ENCODE assay signal across 10 mouse cellular contexts in the genomic region with DNA sequence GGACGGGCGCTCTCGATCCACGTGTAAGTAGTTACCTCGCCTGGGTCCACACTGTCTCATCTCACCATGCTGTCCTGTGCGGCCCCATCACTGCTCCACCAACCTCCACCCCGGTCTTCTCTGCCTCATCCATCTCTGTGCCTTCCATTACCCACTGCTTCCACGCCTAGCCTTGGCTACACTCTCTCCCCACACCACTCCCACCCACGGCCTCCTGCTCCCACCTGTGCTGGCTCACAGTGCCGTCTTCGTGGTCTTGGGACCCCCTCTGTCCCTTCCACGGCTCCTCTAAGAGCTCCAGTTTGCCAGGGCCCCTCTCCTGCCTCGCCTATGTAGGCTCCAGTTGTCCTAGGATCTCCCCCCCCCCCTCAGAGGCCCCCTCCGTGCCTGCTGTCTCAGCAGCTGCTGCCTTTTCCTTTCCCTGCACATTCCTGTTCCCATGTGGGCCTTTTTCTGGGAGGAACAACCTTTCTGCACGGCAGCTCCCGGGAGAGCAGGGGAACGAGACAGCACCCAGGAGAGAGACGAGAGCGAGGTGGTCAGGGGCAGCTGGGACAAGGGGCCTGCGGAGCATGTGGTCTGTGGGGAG. TPM values are rescaled to one million over a fixed set of nuclear protein-coding genes. Genes with fewer than 3 reads are reported as not detected.
DNase-seq lines count a peak whose midpoint lies in the region; ATAC-seq lines count a peak whose summit lies in the region.
"Had no signal": no experiment of that assay in that cellular context is flagged by ENCODE, and none has a peak within 500 bp of the region (broad histone marks: within the 10 kb centered on the region; RNA-seq: fewer than 3 reads in every experiment).

No protein-coding gene starts in this region.

- H3K4me2 ChIP-seq in kidney, embryonic 16.5 days (replicated peaks; ENCODE audit: low read depth, low read length), result peak overlapping the region; percentile 12; the same call in 1 of the 2 replicates
- peak overlapping the region; percentile 25 for H3K4me2 ChIP-seq in forebrain, embryonic 16.5 days (ENCODE audit: low read length)
- peak overlapping the region; percentile 33 for H3K4me2 ChIP-seq in midbrain, embryonic 16.5 days (ENCODE audit: low read length)
- H3K4me2 ChIP-seq: liver, embryonic 15.5 days had no signal

- DNase-seq in cerebellum, adult 11-12 months, result peak; percentile 62
- no peak for DNase-seq in cerebellum, postnatal 14 days
- DNase-seq in kidney, adult 18-20 months, result no peak
- no peak for DNase-seq in retina, postnatal 1 day
- no peak for DNase-seq in liver
- DNase-seq: thymus, postnatal 4 days had no signal

- H3K9me3 ChIP-seq in kidney, embryonic 16.5 days (ENCODE audit: low read length), result no peaks in the 10 kb centered on the region
- no peaks in the 10 kb centered on the region for H3K9me3 ChIP-seq in forebrain, embryonic 16.5 days (ENCODE audit: control insufficient read depth, low read length)
- no peaks in the 10 kb centered on the region for H3K9me3 ChIP-seq in midbrain, embryonic 16.5 days (replicated peaks; ENCODE audit: control insufficient read depth, low read length, poor library complexity, severe bottlenecking)
- H3K9me3 ChIP-seq: liver, embryonic 15.5 days had no signal

- ATAC-seq in kidney, embryonic 16.5 days (ENCODE audit: low FRiP score, low TSS enrichment), result no peak
- ATAC-seq in forebrain, embryonic 16.5 days, result no peak
- ATAC-seq in midbrain, embryonic 16.5 days, result no peak

- H3K4me3 ChIP-seq in kidney, embryonic 16.5 days (ENCODE audit: low read length), result no peak overlapping the region
- H3K4me3 ChIP-seq in forebrain, embryonic 16.5 days (replicated peaks; ENCODE audit: low read length), result no peak overlapping the region
- no peak overlapping the region for H3K4me3 ChIP-seq in midbrain, embryonic 16.5 days (ENCODE audit: low read depth, low read length)
- H3K4me3 ChIP-seq: liver, embryonic 15.5 days had no signal

- H3K4me1 ChIP-seq in kidney, embryonic 16.5 days (ENCODE audit: insufficient read depth, low read length), result peaks cover 59% of the 10 kb centered on the region
- H3K4me1 ChIP-seq in forebrain, embryonic 16.5 days (replicated peaks; ENCODE audit: control insufficient read depth, insufficient read depth, low read length), result peaks cover 41% of the 10 kb centered on the region
- peaks cover 60% of the 10 kb centered on the region for H3K4me1 ChIP-seq in midbrain, embryonic 16.5 days (ENCODE audit: control insufficient read depth, insufficient read depth, low read length)

- 0 out of 2 replicates have a peak overlapping the region, but pooled peaks have one; percentile 48 for H3K9ac ChIP-seq in kidney, embryonic 16.5 days (replicated peaks; ENCODE audit: low read length)
- 0 out of 2 replicates have a peak overlapping the region, but pooled peaks have one; percentile 23 for H3K9ac ChIP-seq in forebrain, embryonic 16.5 days (replicated peaks; ENCODE audit: low read depth, low read length)
- H3K9ac ChIP-seq in midbrain, embryonic 16.5 days (ENCODE audit: low read depth, low read length), result peak overlapping the region; percentile 37; the same call in 1 of the 2 replicates
- H3K9ac ChIP-seq: liver, embryonic 15.5 days had no signal

- no peak overlapping the region for H3K27ac ChIP-seq in kidney, embryonic 16.5 days (ENCODE audit: low read length)
- H3K27ac ChIP-seq in forebrain, embryonic 16.5 days (ENCODE audit: low read length), result no peak overlapping the region
- no peak overlapping the region for H3K27ac ChIP-seq in midbrain, embryonic 16.5 days (ENCODE audit: low read length)
- H3K27ac ChIP-seq: liver, embryonic 15.5 days had no signal

- H3K36me3 ChIP-seq in kidney, embryonic 16.5 days (ENCODE audit: insufficient read depth, low read length), result no peaks in the 10 kb centered on the region
- H3K36me3 ChIP-seq in forebrain, embryonic 16.5 days (ENCODE audit: control insufficient read depth, insufficient read depth), result no peaks in the 10 kb centered on the region
- H3K36me3 ChIP-seq in midbrain, embryonic 16.5 days (ENCODE audit: control insufficient read depth, insufficient read depth, low read length), result no peaks in the 10 kb centered on the region
- H3K36me3 ChIP-seq: liver, embryonic 15.5 days had no signal

- 66% methylated on average over 20 of the region's 20 CpGs for WGBS in kidney, embryonic 16.5 days
- WGBS in forebrain, embryonic 16.5 days, result 75% methylated on average over 20 of the region's 20 CpGs
- WGBS in midbrain, embryonic 16.5 days, result 68% methylated on average over 20 of the region's 20 CpGs

- H3K27me3 ChIP-seq in kidney, embryonic 16.5 days (ENCODE audit: insufficient read depth, low read length), result peaks cover 31% of the 10 kb centered on the region
- peaks cover 32% of the 10 kb centered on the region for H3K27me3 ChIP-seq in forebrain, embryonic 16.5 days (replicated peaks; ENCODE audit: control insufficient read depth, insufficient read depth, low read length)
- peaks cover 16% of the 10 kb centered on the region for H3K27me3 ChIP-seq in midbrain, embryonic 16.5 days (ENCODE audit: control insufficient read depth, insufficient read depth, low read depth, low read length)

RNA-seq across cellular contexts. Expression of gene Speg, which starts 10.1 kb away (rescaled TPM):
- 61.4 and 61.5 TPM in 2 replicates for polyA plus RNA-seq in kidney, embryonic 16.5 days (2015; fragmentation: Nextera tagmentation; extraction: Ambion mirVana)
- 10.7 and 12.9 TPM in 2 replicates for polyA plus RNA-seq in forebrain, embryonic 16.5 days (2015; fragmentation: Nextera tagmentation; extraction: Ambion mirVana)
- 17.7 and 20.8 TPM in 2 replicates for polyA plus RNA-seq in midbrain, embryonic 16.5 days (2015; fragmentation: Nextera tagmentation; extraction: Ambion mirVana)

RNA-seq across cellular contexts. Expression of gene Des, which starts 25.1 kb away (rescaled TPM):
- 41.6 and 53.6 TPM in 2 replicates for polyA plus RNA-seq in kidney, embryonic 16.5 days (2015; fragmentation: Nextera tagmentation; extraction: Ambion mirVana)
- 1.2 and 1.5 TPM in 2 replicates for polyA plus RNA-seq in forebrain, embryonic 16.5 days (2015; fragmentation: Nextera tagmentation; extraction: Ambion mirVana)
- 1.2 and 1.7 TPM in 2 replicates for polyA plus RNA-seq in midbrain, embryonic 16.5 days (2015; fragmentation: Nextera tagmentation; extraction: Ambion mirVana)

RNA-seq across cellular contexts. Expression of gene Gmppa, which starts 50.5 kb away (rescaled TPM):
- polyA plus RNA-seq in kidney, embryonic 16.5 days (2015; fragmentation: Nextera tagmentation; extraction: Ambion mirVana), result 91.4 and 91.6 TPM in 2 replicates
- polyA plus RNA-seq in forebrain, embryonic 16.5 days (2015; fragmentation: Nextera tagmentation; extraction: Ambion mirVana), result 86.4 and 93.1 TPM in 2 replicates
- polyA plus RNA-seq in midbrain, embryonic 16.5 days (2015; fragmentation: Nextera tagmentation; extraction: Ambion mirVana), result 79.7 and 81.3 TPM in 2 replicates

Comparison
In these comparisons a context has a peak if more than half of its experiments do, and no peak if none do; other contexts are left out.
1. RNA of gene Des, which starts 25.1 kb away (polyA plus RNA-seq): 41.6 to 53.6 TPM in kidney, embryonic 16.5 days; 1.2 to 1.5 TPM in forebrain, embryonic 16.5 days and 1.2 to 1.7 TPM in midbrain, embryonic 16.5 days; every median in the first group is over 10 times any median in the second.
2. Peak in every context shown above with its lines, with median percentiles within 50 percentile points of each other: H3K4me2 ChIP-seq and H3K9ac ChIP-seq.